Mouse (Mus musculus) CH12.LX (cell line): ENCODE data around the gene Rab15. TPM values are rescaled to one million over a fixed set of nuclear protein-coding genes. Genes with fewer than 3 reads are reported as not detected.

ENCODE experiments used
- DNase-seq: peaks from one replicate; pipeline ENCODE4 v3.0.0-alpha.2; 2013; ENCODE audit errors: extremely low read depth
- H3K27ac ChIP-seq: 2 replicates; pipeline ENCODE4 v1.5.1; 2012; ENCODE audit warnings: low read depth, mild to moderate bottlenecking, control low read depth, moderate library complexity; ENCODE audit not compliant: insufficient read depth
- H3K27me3 ChIP-seq: replicated peaks from 2 replicates; pipeline ENCODE3; 2012; ENCODE audit warnings: inconsistent platforms
- H3K36me3 ChIP-seq, 2 experiments: replicated peaks in 1 of 2; 2 replicates each; pipeline versions ENCODE3 to v1.6.1; 2012; ENCODE audit warnings: inconsistent platforms in 1 of 2, low read length in 1 of 2, mild to moderate bottlenecking in 1 of 2, mixed read lengths in 1 of 2, moderate library complexity in 1 of 2; ENCODE audit not compliant: control insufficient read depth in 1 of 2, insufficient read depth in 1 of 2
- H3K4me1 ChIP-seq, 2 experiments: 2 replicates each; pipeline ENCODE4 v1.6.1; 2012; ENCODE audit warnings: inconsistent platforms in 1 of 2, moderate library complexity in 1 of 2; ENCODE audit not compliant: insufficient read depth in 2 of 2, control insufficient read depth in 1 of 2
- H3K4me2 ChIP-seq: 2 replicates; pipeline ENCODE4 v1.6.1; 2012; ENCODE audit warnings: low read depth, mild to moderate bottlenecking, control low read depth; ENCODE audit not compliant: poor library complexity, insufficient read depth, severe bottlenecking
- H3K4me3 ChIP-seq, 3 experiments: fragments of 150-350 bp in 1 of 3; sonication (generic) in 1 of 3; replicated peaks in 1 of 3; 2 replicates each; pipeline versions ENCODE3 to v1.5.1; 2011 to 2012; ENCODE audit warnings: low read depth in 2 of 3, low read length in 2 of 3, mild to moderate bottlenecking in 2 of 3, moderate library complexity in 2 of 3, control low read depth in 1 of 3, improper control_type of control experiment in 1 of 3, inconsistent platforms in 1 of 3, mixed read lengths in 1 of 3; ENCODE audit not compliant: poor library complexity in 1 of 3
- H3K79me2 ChIP-seq: replicated peaks from 2 replicates; pipeline ENCODE4 v1.6.1; 2012; ENCODE audit warnings: mild to moderate bottlenecking, moderate library complexity; ENCODE audit not compliant: control insufficient read depth, poor library complexity, insufficient read depth, severe bottlenecking; ENCODE audit errors: extremely low read depth
- H3K9ac ChIP-seq: 2 replicates; pipeline ENCODE4 v1.6.1; 2012; ENCODE audit warnings: low read depth, mild to moderate bottlenecking, control low read depth, moderate library complexity; ENCODE audit not compliant: insufficient read depth
- H3K9me3 ChIP-seq: replicated peaks from 2 replicates; pipeline ENCODE3; 2012; ENCODE audit warnings: low read length, inconsistent platforms, mixed read lengths
- CHD1 ChIP-seq: IDR thresholded peaks from 2 replicates; pipeline ENCODE4 v1.6.1; 2012; ENCODE audit warnings: low read depth, low read length, improper control_type of control experiment, inconsistent platforms
- CHD2 ChIP-seq: IDR thresholded peaks from 2 replicates; pipeline ENCODE4 v1.6.1; 2011; ENCODE audit warnings: low read length, improper control_type of control experiment
- CTCF ChIP-seq, 2 experiments: IDR thresholded peaks in 1 of 2; conservative IDR thresholded peaks in 1 of 2; 2 replicates each; pipeline ENCODE4 v1.5.1; 2011 to 2012; ENCODE audit warnings: low read depth in 2 of 2, low read length in 2 of 2, improper control_type of control experiment in 1 of 2, inconsistent platforms in 1 of 2, mild to moderate bottlenecking in 1 of 2, moderate library complexity in 1 of 2
- E2F4 ChIP-seq: IDR thresholded peaks from 2 replicates; pipeline ENCODE4 v1.6.1; 2011; ENCODE audit warnings: low read depth, low read length, improper control_type of control experiment; ENCODE audit not compliant: insufficient replicate concordance
- ELF1 ChIP-seq: IDR thresholded peaks from 2 replicates; pipeline ENCODE4 v1.6.1; 2014; ENCODE audit warnings: low read depth, mild to moderate bottlenecking, inconsistent platforms, low read length, improper control_type of control experiment
- ETS1 ChIP-seq: conservative IDR thresholded peaks from 2 replicates; pipeline ENCODE4 v1.6.1; 2012; ENCODE audit warnings: low read depth, mild to moderate bottlenecking, inconsistent platforms, low read length, improper control_type of control experiment, moderate library complexity
- GABPA ChIP-seq: IDR thresholded peaks from 2 replicates; pipeline ENCODE4 v1.6.1; 2012; ENCODE audit warnings: low read depth, low read length, improper control_type of control experiment, inconsistent platforms; ENCODE audit not compliant: insufficient replicate concordance
- HCFC1 ChIP-seq: IDR thresholded peaks from 2 replicates; pipeline ENCODE4 v1.6.1; 2012; ENCODE audit warnings: low read depth, mild to moderate bottlenecking, inconsistent platforms, low read length, improper control_type of control experiment
- IRF4 ChIP-seq: IDR thresholded peaks from 2 replicates; pipeline ENCODE4 v1.6.1; 2014; ENCODE audit warnings: low read depth, mild to moderate bottlenecking, inconsistent platforms, low read length, improper control_type of control experiment
- MAFK ChIP-seq: IDR thresholded peaks from 2 replicates; pipeline ENCODE4 v1.6.1; 2011; ENCODE audit warnings: low read length, improper control_type of control experiment; ENCODE audit not compliant: insufficient replicate concordance
- MAZ ChIP-seq: IDR thresholded peaks from 2 replicates; pipeline ENCODE4 v1.6.1; 2012; ENCODE audit warnings: low read depth, mild to moderate bottlenecking, inconsistent platforms, low read length, improper control_type of control experiment, moderate library complexity
- MEF2A ChIP-seq: IDR thresholded peaks from 2 replicates; pipeline ENCODE4 v1.6.1; 2014; ENCODE audit warnings: low read depth, mild to moderate bottlenecking, inconsistent platforms, low read length, improper control_type of control experiment, borderline replicate concordance
- MXI1 ChIP-seq: IDR thresholded peaks from 2 replicates; pipeline ENCODE4 v1.6.1; 2011; ENCODE audit warnings: mild to moderate bottlenecking, low read depth, low read length, improper control_type of control experiment
- MYC ChIP-seq: IDR thresholded peaks from 2 replicates; pipeline ENCODE4 v1.6.1; 2011; ENCODE audit warnings: low read depth, mild to moderate bottlenecking, improper control_type of control experiment, low read length
- NELFE ChIP-seq: IDR thresholded peaks from 2 replicates; pipeline ENCODE4 v1.6.1; 2011; ENCODE audit warnings: low read depth, low read length, improper control_type of control experiment
- PAX5 ChIP-seq: IDR thresholded peaks from 2 replicates; pipeline ENCODE4 v1.6.1; 2012; ENCODE audit warnings: low read length, inconsistent platforms, mixed read lengths
- POLR2A ChIP-seq: IDR thresholded peaks from 2 replicates; pipeline ENCODE4 v1.6.1; 2011; ENCODE audit warnings: low read depth, mild to moderate bottlenecking, improper control_type of control experiment, low read length
- POLR2AphosphoS2 ChIP-seq: IDR thresholded peaks from 2 replicates; pipeline ENCODE4 v1.6.1; 2011; ENCODE audit warnings: low read depth, low read length, improper control_type of control experiment
- RAD21 ChIP-seq: IDR thresholded peaks from 2 replicates; pipeline ENCODE4 v1.6.1; 2011; ENCODE audit warnings: low read depth, mild to moderate bottlenecking, low read length, improper control_type of control experiment, moderate library complexity
- SIN3A ChIP-seq: IDR thresholded peaks from 2 replicates; pipeline ENCODE4 v1.6.1; 2012; ENCODE audit warnings: low read length, improper control_type of control experiment, inconsistent platforms
- SMC3 ChIP-seq: IDR thresholded peaks from 2 replicates; pipeline ENCODE4 v1.6.1; 2011; ENCODE audit warnings: low read depth, low read length, improper control_type of control experiment
- TBP ChIP-seq: conservative IDR thresholded peaks from 2 replicates; pipeline ENCODE4 v1.6.1; 2011; ENCODE audit warnings: low read depth, low read length, improper control_type of control experiment
- TCF12 ChIP-seq: IDR thresholded peaks from 2 replicates; pipeline ENCODE4 v1.6.1; 2014; ENCODE audit warnings: low read depth, mild to moderate bottlenecking, inconsistent platforms, low read length, improper control_type of control experiment
- UBTF ChIP-seq: IDR thresholded peaks from 2 replicates; pipeline ENCODE4 v1.6.1; 2012; ENCODE audit warnings: low read depth, mild to moderate bottlenecking, inconsistent platforms, low read length, improper control_type of control experiment, moderate library complexity
- USF1 ChIP-seq: IDR thresholded peaks from 2 replicates; pipeline ENCODE4 v1.6.1; 2014; ENCODE audit warnings: low read depth, mild to moderate bottlenecking, inconsistent platforms, low read length, improper control_type of control experiment
- USF2 ChIP-seq: conservative IDR thresholded peaks from 2 replicates; pipeline ENCODE4 v1.6.1; 2011; ENCODE audit warnings: low read depth, low read length, improper control_type of control experiment
- ZMIZ1 ChIP-seq: IDR thresholded peaks from 2 replicates; pipeline ENCODE4 v1.6.1; 2012; ENCODE audit warnings: low read depth, mild to moderate bottlenecking, inconsistent platforms, low read length, improper control_type of control experiment
- ZNF384 ChIP-seq: IDR thresholded peaks from 2 replicates; pipeline ENCODE4 v1.6.1; 2012; ENCODE audit warnings: low read depth, low read length, improper control_type of control experiment, inconsistent platforms
- dilution Hi-C: fragments of 300-500 bp; cut with MboI; formaldehyde crosslinking; loops from 2 replicates; pipeline ENCODE4 v1.14.3; 2020; ENCODE audit warnings: low sequenced_read_pairs; ENCODE audit not compliant: extremely low pct_unique_long_range_greater_than_20kb, extremely low pct_ligation_motif_present
- in situ Hi-C: fragments of 300-500 bp; cut with MboI; formaldehyde crosslinking; loops from 3 replicates; pipeline ENCODE4 v1.14.3; 2019; ENCODE audit warnings: low sequenced_read_pairs, low pct_ligation_motif_present, low pct_unique_long_range_greater_than_20kb, mixed read lengths
- polyA plus RNA-seq: library from polyadenylated mRNA; unstranded; fragments of >175 nt; gene quantifications from 2 replicates; pipeline ENCODE4 v1.2.1, GENCODE M21; 2012; ENCODE audit warnings: low read depth; ENCODE audit not compliant: insufficient read length
- total RNA-seq, 2 experiments: library from RNA; depleted of rRNA; stranded (reverse); fragments of 300-350 nt in 1 of 2; fragments of >200 nt in 1 of 2; gene quantifications; 2 replicates each; pipeline ENCODE4 v1.2.3; 2012 to 2014

Gene Rab15
- total and polyA plus RNA-seq, 3 experiments, result 0.25 TPM; not detected in 2

DNA sequence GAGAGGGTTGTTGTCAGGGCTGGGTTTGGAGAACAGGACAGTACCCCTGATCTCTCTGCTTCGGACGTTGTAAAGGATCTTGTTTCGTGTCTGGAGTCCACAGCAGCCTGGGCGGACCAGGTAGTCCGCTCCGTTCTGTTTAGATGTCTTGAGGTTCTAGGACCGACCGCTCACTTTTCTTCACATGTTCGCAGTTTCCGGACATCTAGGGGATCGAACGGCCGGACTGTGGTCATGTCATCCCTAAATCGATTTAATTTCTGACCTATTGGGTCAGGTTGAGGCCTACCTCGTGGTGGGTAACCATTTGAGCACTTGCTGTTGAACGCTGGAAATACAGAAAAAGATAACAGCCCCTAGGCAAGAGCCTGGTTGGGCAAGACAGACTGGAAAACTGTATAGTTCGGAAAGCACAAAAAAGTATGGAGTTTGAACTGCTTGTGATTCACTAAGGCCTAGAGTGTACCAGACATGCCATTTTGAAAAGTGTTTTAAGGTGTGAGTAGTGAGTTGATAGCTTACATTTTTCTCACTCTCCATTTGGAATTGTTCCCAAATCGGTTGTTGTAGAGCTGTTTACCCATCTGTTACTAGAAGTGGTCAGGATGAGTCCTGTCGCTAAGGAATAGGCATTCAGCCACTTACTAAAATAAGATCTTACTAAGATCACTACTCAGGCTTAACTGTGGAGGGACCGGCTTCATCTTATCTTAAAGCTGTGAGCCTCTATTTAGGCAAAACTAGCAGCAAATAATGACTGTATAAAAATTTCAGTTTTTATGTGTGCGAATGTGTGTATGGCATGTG is 15.3 kb upstream of the Rab15 start:
- no peak overlapping the region for H3K27ac ChIP-seq

DNA sequence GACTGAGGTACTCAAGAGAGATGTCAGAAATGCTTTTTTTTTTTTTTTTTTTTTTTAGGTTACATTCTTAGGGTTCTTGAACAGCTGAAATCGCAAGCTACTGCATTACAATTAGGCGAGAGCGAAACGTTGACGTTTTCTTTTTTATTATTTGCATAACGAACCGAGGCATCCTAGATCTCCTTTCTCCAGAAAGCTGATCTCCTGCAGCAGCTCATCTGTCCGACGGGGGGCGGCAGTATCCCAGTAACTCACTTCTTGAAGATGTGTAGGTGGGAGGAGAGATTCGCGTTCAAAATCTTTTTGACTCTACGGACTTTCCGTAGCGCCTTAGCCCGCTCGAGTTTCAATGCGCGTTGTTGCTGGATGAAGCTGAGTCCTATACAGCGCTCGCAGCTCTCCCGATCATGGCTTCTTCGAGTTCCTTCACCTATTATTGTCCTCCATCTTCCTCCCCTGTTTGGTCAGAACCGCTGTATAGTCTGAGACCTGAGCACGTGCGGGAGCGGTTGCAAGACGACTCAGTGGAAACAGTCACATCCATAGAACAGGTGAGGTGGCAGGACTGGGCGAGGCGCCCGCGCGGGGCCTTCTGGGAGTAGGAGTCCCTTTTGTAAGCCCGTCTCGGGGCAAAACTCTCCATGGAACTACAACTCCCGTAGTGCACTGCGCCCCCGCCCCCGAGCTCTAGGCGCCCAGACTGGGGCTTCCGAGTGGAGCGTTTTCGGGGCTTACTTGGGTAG is 14.6 kb upstream of the Rab15 start:
- dilution Hi-C loops (no loop called here), in situ Hi-C loops (no loop called here)
- peaks cover 8% of the 10 kb centered on the region for H3K79me2 ChIP-seq
- H3K36me3 ChIP-seq, result peaks cover 0 to 17% of the 10 kb centered on the region in 2 experiments
- peak; percentile 96 for DNase-seq
- peak overlapping the region; percentile 74 to 94 (median 79) for H3K4me3 ChIP-seq
- peak overlapping the region; percentile 70 for H3K9ac ChIP-seq
- no peaks in the 10 kb centered on the region for H3K9me3 ChIP-seq
- peak overlapping the region; percentile 55 for H3K4me2 ChIP-seq
- peaks cover 2 to 11% of the 10 kb centered on the region in 2 experiments for H3K4me1 ChIP-seq
- peak overlapping the region; percentile 47; the same call in 1 of the 2 replicates for H3K27ac ChIP-seq
- no peaks in the 10 kb centered on the region for H3K27me3 ChIP-seq
- TF ChIP-seq CHD1, result 0 out of 2 replicates have a peak, but pooled peaks have one; percentile 26
- TF ChIP-seq PAX5, result no peak
- peak; percentile 99 for TF ChIP-seq MYC
- peak; percentile 72; the same call in 1 of the 2 replicates for TF ChIP-seq IRF4
- peak; percentile 10; the same call in 1 of the 2 replicates for TF ChIP-seq GABPA
- peak; percentile 89 for TF ChIP-seq RAD21
- 0 out of 2 replicates have a peak, but pooled peaks have one; percentile 9 for TF ChIP-seq UBTF
- no peak for TF ChIP-seq USF2
- TF ChIP-seq CTCF (conservative IDR thresholded peaks at IDR 0.05 in 1 of 2, IDR thresholded peaks at IDR 0.05 in 1 of 2; ENCODE audit: low read depth in 2 of 2, low read length in 2 of 2), result peak; percentile 23 to 95; a peak in 3 of 4 replicates
- TF ChIP-seq ETS1, result peak; percentile 41; the same call in 1 of the 2 replicates
- peak; percentile 94 for TF ChIP-seq SIN3A
- peak; percentile 38; the same call in 1 of the 2 replicates for TF ChIP-seq MAFK
- 0 out of 2 replicates have a peak, but pooled peaks have one; percentile 51 for TF ChIP-seq ZMIZ1
- TF ChIP-seq POLR2A, result peak; percentile 77
- peak; percentile 92 for TF ChIP-seq HCFC1
- 0 out of 2 replicates have a peak, but pooled peaks have one; percentile 53 for TF ChIP-seq TBP
- TF ChIP-seq TCF12, result peak; percentile 52; the same call in 1 of the 2 replicates
- TF ChIP-seq MAZ, result peak; percentile 72
- TF ChIP-seq ELF1, result no peak; the same call in 1 of the 2 replicates
- peak; percentile 60; the same call in 1 of the 2 replicates for TF ChIP-seq NELFE
- TF ChIP-seq CHD2, result peak; percentile 45; the same call in 1 of the 2 replicates
- peak; percentile 70 for TF ChIP-seq MEF2A
- TF ChIP-seq USF1, result no peak
- TF ChIP-seq SMC3, result peak; percentile 75
- peak; percentile 86; the same call in 1 of the 2 replicates for TF ChIP-seq MXI1
- TF ChIP-seq ZNF384, result peak; percentile 81
- peak; percentile 82; the same call in 1 of the 2 replicates for TF ChIP-seq E2F4

More for the DNA sequence above, 15.3 kb upstream of the Rab15 start:
- DNase-seq, result peak; percentile 11
- TF ChIP-seq PAX5 (no peak), POLR2AphosphoS2 (peak; percentile 75; the same call in 1 of the 2 replicates)
- TF ChIP-seq, all 38 proteins: peak for 1
- Histone ChIP-seq H3K9ac (peak overlapping the region; percentile 70), H3K4me3 (peak overlapping the region; percentile 74 to 94 (median 79)), H3K9me3 (no peaks in the 10 kb centered on the region), H3K4me1 (peaks cover 2 to 11% of the 10 kb centered on the region in 2 experiments), H3K27me3 (no peaks in the 10 kb centered on the region), H3K79me2 (peaks cover 8% of the 10 kb centered on the region), H3K36me3 (peaks cover 0 to 23% of the 10 kb centered on the region in 2 experiments), H3K4me2 (peak overlapping the region; percentile 91)
- in situ Hi-C loops, result no loop called here
- dilution Hi-C loops, result no loop called here
